Mouse (Mus musculus): ENCODE data around the gene Csf2.

DNA sequence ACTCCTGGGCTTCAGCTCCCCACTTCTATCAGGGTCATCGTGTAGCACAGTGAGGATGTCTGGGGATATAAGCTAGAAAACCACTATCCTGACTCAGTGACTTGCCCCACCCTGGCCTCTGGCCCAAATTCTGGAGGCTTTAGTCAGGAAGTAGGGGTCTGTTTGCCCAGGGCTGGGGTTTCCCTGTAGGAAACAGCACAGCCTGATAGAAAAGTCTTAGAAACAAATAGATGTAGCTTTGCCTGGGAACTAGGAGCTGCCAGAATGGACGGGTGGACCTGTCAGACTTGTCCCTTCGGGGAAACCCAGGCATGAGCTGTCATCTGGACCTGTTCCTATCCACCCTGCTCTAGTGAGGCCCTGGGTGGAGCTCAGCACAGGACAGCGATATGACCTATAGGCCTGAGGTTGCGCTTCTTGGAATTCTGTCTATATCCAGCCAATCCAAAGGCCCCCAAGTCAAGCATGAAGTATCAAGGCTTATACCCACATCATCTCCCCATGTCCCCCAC is 24.9 kb downstream of the Csf2 start:
- TF ChIP-seq CTCF (IDR thresholded peaks at IDR 0.05; ENCODE audit: control insufficient read depth, insufficient read depth, insufficient read length) (no peak), MYOD1 (IDR thresholded peaks at IDR 0.05; ENCODE audit: control insufficient read depth, insufficient read length, low read depth) (no peak), USF1 (IDR thresholded peaks at IDR 0.05; ENCODE audit: low read depth) (no peak), MAX (IDR thresholded peaks at IDR 0.05) (no peak), MYOG (IDR thresholded peaks at IDR 0.05; ENCODE audit: control insufficient read depth, extremely low read depth, insufficient read length) (no peak), CEBPB (IDR thresholded peaks at IDR 0.05; ENCODE audit: low read depth) (no peak)
